6 mouse cellular contexts compared by ENCODE assay signal in genomic region chr13:38852868-38853267, GRCm38 (mm10).
"Had no signal": no experiment of that assay in that cellular context is flagged by ENCODE, and none has a peak within 500 bp of the region (broad histone marks: within the 10 kb centered on the region; RNA-seq: fewer than 3 reads in every experiment).

No protein-coding gene starts in this region.

- DNase-seq: kidney, adult 9 months; kidney, postnatal 36 days; layer of hippocampus, adult 9-11 months; lung, adult 2 months; lung, postnatal 36 days; thymus, postnatal 36 days had no signal
